Mouse (Mus musculus) E14TG2a.4 (cell line): Measurements from ENCODE around the gene Nectin1.

Source experiments
- CTCF ChIP-seq: conservative IDR thresholded peaks from 2 replicates; pipeline ENCODE4 v1.5.1; 2014; ENCODE audit warnings: low read length
- NANOG ChIP-seq: IDR thresholded peaks from 2 replicates; pipeline ENCODE4 v1.6.1; 2014; ENCODE audit warnings: borderline replicate concordance, low read length, mixed read lengths
- POU5F1 ChIP-seq: IDR thresholded peaks from 2 replicates; pipeline ENCODE4 v1.6.1; 2014; ENCODE audit warnings: low read length, borderline replicate concordance

GRCm38 (mm10) chr9:43855887-43856286, 112.1 kb downstream of the Nectin1 start:
- TF ChIP-seq CTCF (no peak), POU5F1 (no peak), NANOG (no peak)
